14 mouse cellular contexts compared by ENCODE assay signal in the genomic region with DNA sequence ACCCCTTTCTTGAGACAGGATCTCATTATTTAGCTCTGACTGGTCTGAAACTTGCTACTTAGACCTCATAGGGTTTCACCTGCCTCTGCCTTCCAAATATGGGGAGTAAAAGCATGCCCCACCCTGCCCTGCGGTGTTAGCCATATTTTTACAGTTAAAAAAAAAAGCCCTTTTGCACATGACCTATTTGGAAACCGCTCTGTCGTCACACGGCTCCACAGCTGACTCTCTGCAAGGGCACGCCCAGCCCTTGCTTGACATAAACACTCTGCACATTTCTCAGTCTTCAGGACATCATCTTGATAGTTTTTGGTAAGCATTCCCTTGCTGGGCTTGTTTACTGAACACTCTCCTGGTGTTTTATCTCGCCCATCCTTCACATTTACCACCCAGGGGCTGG.
"Had no signal": no experiment of that assay in that cellular context is flagged by ENCODE, and none has a peak within 500 bp of the region (broad histone marks: within the 10 kb centered on the region; RNA-seq: fewer than 3 reads in every experiment).

No protein-coding gene starts in this region.

- DNase-seq: kidney, adult 2 months; kidney, postnatal 36 days; layer of hippocampus, adult 9-11 months; layer of hippocampus, postnatal 36 days; right cerebral cortex, adult 18-20 months; right cerebral cortex, postnatal 25 days; thymus, postnatal 4 days had no signal

- H3K27ac ChIP-seq: limb, embryonic 15.5 days; liver, embryonic 12.5 days; midbrain, embryonic 12.5 days; neural tube, embryonic 15.5 days had no signal

- H3K4me2 ChIP-seq: limb, embryonic 15.5 days; liver, embryonic 12.5 days; midbrain, embryonic 12.5 days; neural tube, embryonic 15.5 days had no signal

- H3K4me3 ChIP-seq: limb, embryonic 15.5 days; liver, embryonic 12.5 days; megakaryocyte, embryonic 14.5 days; midbrain, embryonic 12.5 days; myocyte; neural tube, embryonic 15.5 days had no signal

- H3K4me1 ChIP-seq: midbrain, embryonic 12.5 days had no signal

- H3K36me3 ChIP-seq: limb, embryonic 15.5 days; liver, embryonic 12.5 days; midbrain, embryonic 12.5 days; neural tube, embryonic 15.5 days had no signal

- ATAC-seq: intestine, embryonic 16.5 days; liver, embryonic 12.5 days had no signal

- H3K9ac ChIP-seq: limb, embryonic 15.5 days; liver, embryonic 12.5 days; midbrain, embryonic 12.5 days; neural tube, embryonic 15.5 days had no signal

- H3K9me3 ChIP-seq: limb, embryonic 15.5 days; liver, embryonic 12.5 days; midbrain, embryonic 12.5 days; neural tube, embryonic 15.5 days had no signal
